Mouse (Mus musculus) gastrocnemius, postnatal 10 days (tissue): ENCODE results near the gene Gpr183. TPM values are rescaled to one million over a fixed set of nuclear protein-coding genes. Genes with fewer than 3 reads are reported as not detected.

ENCODE experiments used
- DNase-seq: peaks from one replicate; pipeline ENCODE4 v3.0.0; 2021; ENCODE audit warnings: mixed read lengths
- total RNA-seq, 2 experiments: library from RNA; stranded (reverse); gene quantifications; 2 replicates each; pipeline ENCODE4 v1.2.3; 2021

Gpr183 gene
- total RNA-seq, 2 experiments from 2014 or later = 0.68 to 1.4 TPM

- DNase-seq = no peak
Observed at GRCm38 (mm10) chr14:121930731-121931383, 34.1 kb downstream of the Gpr183 start.

- no peak for DNase-seq
Observed at GRCm38 (mm10) chr14:121929243-121929951, 35.6 kb downstream of the Gpr183 start.

GRCm38 (mm10) chr14:121928375-121929137 lies 36.4 kb downstream of the Gpr183 start:
- DNase-seq = peak; percentile 60

GRCm38 (mm10) chr14:121927451-121927850 lies 37.5 kb downstream of the Gpr183 start:
- DNase-seq = no peak

GRCm38 (mm10) chr14:121926901-121927300 lies 38.1 kb downstream of the Gpr183 start:
- DNase-seq = no peak

GRCm38 (mm10) chr14:121924876-121925275 lies 40.1 kb downstream of the Gpr183 start:
- no peak for DNase-seq

- no peak for DNase-seq
Observed at GRCm38 (mm10) chr14:121922731-121923130, 42.3 kb downstream of the Gpr183 start.

GRCm38 (mm10) chr14:121922016-121922415 lies 43.0 kb downstream of the Gpr183 start:
- no peak for DNase-seq

- DNase-seq = peak; percentile 19
Observed at GRCm38 (mm10) chr14:121920511-121921124, 44.4 kb downstream of the Gpr183 start.

- no peak for DNase-seq
Observed at GRCm38 (mm10) chr14:121919752-121920151, 45.2 kb downstream of the Gpr183 start.

- no peak for DNase-seq
Observed at GRCm38 (mm10) chr14:121918266-121918665, 46.7 kb downstream of the Gpr183 start.

- DNase-seq = no peak
Observed at GRCm38 (mm10) chr14:121916311-121917094, 48.5 kb downstream of the Gpr183 start.

GRCm38 (mm10) chr14:121915621-121916020 lies 49.4 kb downstream of the Gpr183 start, which contains the start of gene Gpr18:
Gene Gpr18, minus strand, starts transcription at chr14:121915781.
- DNase-seq = no peak

GRCm38 (mm10) chr14:121915143-121915542 lies 49.9 kb downstream of the Gpr183 start:
- DNase-seq = no peak

- no peak for DNase-seq
Observed at GRCm38 (mm10) chr14:121912501-121912900, 52.5 kb downstream of the Gpr183 start.

- DNase-seq = no peak
Observed at GRCm38 (mm10) chr14:121909868-121910267, 55.1 kb downstream of the Gpr183 start.

- DNase-seq = no peak
Observed at GRCm38 (mm10) chr14:121906992-121907681, 57.9 kb downstream of the Gpr183 start.

- no peak for DNase-seq
Observed at GRCm38 (mm10) chr14:121906341-121906991, 58.5 kb downstream of the Gpr183 start.

GRCm38 (mm10) chr14:121904754-121905153 lies 60.2 kb downstream of the Gpr183 start:
- no peak for DNase-seq

- DNase-seq = no peak
Observed at GRCm38 (mm10) chr14:121903381-121903876, 61.6 kb downstream of the Gpr183 start.
